Mouse (Mus musculus): ENCODE data around the gene Endod1. TPM values are rescaled to one million over a fixed set of nuclear protein-coding genes. Genes with fewer than 3 reads are reported as not detected.

Endod1 gene
- polyA plus RNA-seq, 1 experiment from 2014 or later, result 43.3 TPM

GRCm38 (mm10) chr9:14380386-14381285, 671 bp downstream of the Endod1 start:
- under 1% methylated on average over 74 of the region's 76 CpGs for WGBS (ENCODE audit: insufficient replicate concordance)
- peak overlapping the region; percentile 90 for H3K9ac ChIP-seq
- ATAC-seq (ENCODE audit: insufficient read depth), result peak; percentile 96
- peak overlapping the region; percentile 90 for H3K27ac ChIP-seq (replicated peaks)
- H3K4me1 ChIP-seq (replicated peaks), result peaks cover 70% of the 10 kb centered on the region
- no peaks in the 10 kb centered on the region for H3K9me3 ChIP-seq (replicated peaks)
- peaks cover 31% of the 10 kb centered on the region for H3K36me3 ChIP-seq (replicated peaks)
- H3K4me2 ChIP-seq, result peak overlapping the region; percentile 75
- no peaks in the 10 kb centered on the region for H3K27me3 ChIP-seq
- peak overlapping the region; percentile 80 for H3K4me3 ChIP-seq (replicated peaks)

GRCm38 (mm10) chr9:14379769-14380385, 1.4 kb downstream of the Endod1 start:
- Histone ChIP-seq H3K4me3 (replicated peaks) (peak overlapping the region; percentile 80), H3K4me2 (peak overlapping the region; percentile 75), H3K36me3 (replicated peaks) (peaks cover 36% of the 10 kb centered on the region), H3K4me1 (replicated peaks) (peaks cover 74% of the 10 kb centered on the region), H3K9ac (peak overlapping the region; percentile 90), H3K27me3 (no peaks in the 10 kb centered on the region), H3K9me3 (replicated peaks) (no peaks in the 10 kb centered on the region), H3K27ac (replicated peaks) (peak overlapping the region; percentile 90)
- no peak for ATAC-seq (ENCODE audit: insufficient read depth)
- WGBS (ENCODE audit: insufficient replicate concordance), result 25% methylated on average over 8 of the region's 8 CpGs

- Histone ChIP-seq H3K4me1 (replicated peaks) (peaks cover 80% of the 10 kb centered on the region), H3K36me3 (replicated peaks) (peaks cover 51% of the 10 kb centered on the region), H3K9me3 (replicated peaks) (no peaks in the 10 kb centered on the region), H3K4me2 (peak overlapping the region; percentile 75), H3K27ac (replicated peaks) (peak overlapping the region; percentile 90; the same call in 1 of the 2 replicates), H3K4me3 (replicated peaks) (peak overlapping the region; percentile 80), H3K9ac (peak overlapping the region; percentile 90; the same call in 1 of the 2 replicates), H3K27me3 (no peaks in the 10 kb centered on the region)
- 89% methylated on average over 2 of the region's 2 CpGs for WGBS (ENCODE audit: insufficient replicate concordance)
- no peak for ATAC-seq (ENCODE audit: insufficient read depth)
Observed at GRCm38 (mm10) chr9:14378151-14378550, 3.2 kb downstream of the Endod1 start.

- Histone ChIP-seq H3K36me3 (replicated peaks) (peaks cover 70% of the 10 kb centered on the region), H3K27me3 (no peaks in the 10 kb centered on the region), H3K4me1 (replicated peaks) (peaks cover 83% of the 10 kb centered on the region), H3K9ac (no peak overlapping the region), H3K9me3 (replicated peaks) (no peaks in the 10 kb centered on the region), H3K4me3 (replicated peaks) (no peak overlapping the region), H3K27ac (replicated peaks) (no peak overlapping the region), H3K4me2 (no peak overlapping the region)
- ATAC-seq (ENCODE audit: insufficient read depth), result no peak
- WGBS (ENCODE audit: insufficient replicate concordance), result 88% methylated on average over 4 of the region's 4 CpGs
Observed at GRCm38 (mm10) chr9:14376149-14376548, 5.2 kb downstream of the Endod1 start.

- Histone ChIP-seq H3K4me2 (no peak overlapping the region), H3K27ac (replicated peaks) (peak overlapping the region; percentile 97), H3K4me1 (replicated peaks) (peaks cover 94% of the 10 kb centered on the region), H3K36me3 (replicated peaks) (peaks cover 71% of the 10 kb centered on the region), H3K9me3 (replicated peaks) (peaks cover 7% of the 10 kb centered on the region), H3K4me3 (replicated peaks) (no peak overlapping the region), H3K27me3 (no peaks in the 10 kb centered on the region), H3K9ac (no peak overlapping the region)
- ATAC-seq (ENCODE audit: insufficient read depth), result no peak
Observed at GRCm38 (mm10) chr9:14372440-14372839, 8.9 kb downstream of the Endod1 start.

GRCm38 (mm10) chr9:14369271-14369670, 12.0 kb downstream of the Endod1 start:
- H3K4me1 ChIP-seq (replicated peaks), result peaks cover 94% of the 10 kb centered on the region

GRCm38 (mm10) chr9:14367850-14368249, 13.5 kb downstream of the Endod1 start:
- no peak overlapping the region for H3K9ac ChIP-seq
- H3K27ac ChIP-seq (replicated peaks), result peak overlapping the region; percentile 97
- peak; percentile 6; the same call in 1 of the 2 replicates for ATAC-seq (ENCODE audit: insufficient read depth)
- WGBS (ENCODE audit: insufficient replicate concordance), result 54% methylated on average over 4 of the region's 4 CpGs
- H3K4me1 ChIP-seq (replicated peaks), result peaks cover 95% of the 10 kb centered on the region
- no peak overlapping the region for H3K4me3 ChIP-seq (replicated peaks)
- H3K9me3 ChIP-seq (replicated peaks), result peaks cover 7% of the 10 kb centered on the region
- H3K4me2 ChIP-seq, result peak overlapping the region; percentile 14
- H3K27me3 ChIP-seq, result no peaks in the 10 kb centered on the region
- peaks cover 54% of the 10 kb centered on the region for H3K36me3 ChIP-seq (replicated peaks)

More at GRCm38 (mm10) chr9:14369271-14369670, 12.0 kb downstream of the Endod1 start:
- Histone ChIP-seq H3K4me3 (replicated peaks) (peak overlapping the region; percentile 27), H3K36me3 (replicated peaks) (peaks cover 59% of the 10 kb centered on the region), H3K27ac (replicated peaks) (peak overlapping the region; percentile 97), H3K4me2 (peak overlapping the region; percentile 62), H3K9ac (peak overlapping the region; percentile 47; the same call in 1 of the 2 replicates), H3K27me3 (no peaks in the 10 kb centered on the region), H3K9me3 (replicated peaks) (peaks cover 7% of the 10 kb centered on the region)
- peak; percentile 96 for ATAC-seq (ENCODE audit: insufficient read depth)

- H3K36me3 ChIP-seq (replicated peaks), result peaks cover 51% of the 10 kb centered on the region
- H3K4me2 ChIP-seq, result peak overlapping the region; percentile 21; the same call in 1 of the 2 replicates
- H3K4me3 ChIP-seq (replicated peaks), result no peak overlapping the region
- H3K27ac ChIP-seq (replicated peaks), result peak overlapping the region; percentile 72
- no peaks in the 10 kb centered on the region for H3K27me3 ChIP-seq
- peaks cover 7% of the 10 kb centered on the region for H3K9me3 ChIP-seq (replicated peaks)
- ATAC-seq (ENCODE audit: insufficient read depth), result no peak
- peaks cover 82% of the 10 kb centered on the region for H3K4me1 ChIP-seq (replicated peaks)
- peak overlapping the region; percentile 12 for H3K9ac ChIP-seq
- WGBS (ENCODE audit: insufficient replicate concordance), result 52% methylated on average over 4 of the region's 4 CpGs
Observed at GRCm38 (mm10) chr9:14365481-14366125, 15.7 kb downstream of the Endod1 start.

- Histone ChIP-seq H3K9me3 (replicated peaks) (peaks cover 7% of the 10 kb centered on the region), H3K4me1 (replicated peaks) (peaks cover 74% of the 10 kb centered on the region), H3K4me3 (replicated peaks) (no peak overlapping the region), H3K36me3 (replicated peaks) (peaks cover 53% of the 10 kb centered on the region), H3K9ac (0 out of 2 replicates have a peak overlapping the region, but pooled peaks have one; percentile 1), H3K27ac (replicated peaks) (peak overlapping the region; percentile 72), H3K27me3 (no peaks in the 10 kb centered on the region), H3K4me2 (peak overlapping the region; percentile 21)
- 65% methylated on average over 9 of the region's 9 CpGs for whole genome bisulfite sequencing (ENCODE audit: insufficient replicate concordance)
- ATAC-seq (ENCODE audit: insufficient read depth), result no peak
Observed at GRCm38 (mm10) chr9:14364719-14365118, 16.6 kb downstream of the Endod1 start.

- no peak overlapping the region for H3K4me3 ChIP-seq (replicated peaks)
- H3K9me3 ChIP-seq (replicated peaks), result peaks cover under 1% of the 10 kb centered on the region
- H3K27me3 ChIP-seq, result no peaks in the 10 kb centered on the region
- ATAC-seq (ENCODE audit: insufficient read depth), result peak; percentile 47; the same call in 1 of the 2 replicates
- peaks cover 51% of the 10 kb centered on the region for H3K36me3 ChIP-seq (replicated peaks)
- peaks cover 64% of the 10 kb centered on the region for H3K4me1 ChIP-seq (replicated peaks)
- peak overlapping the region; percentile 72 for H3K27ac ChIP-seq (replicated peaks)
- no peak overlapping the region for H3K4me2 ChIP-seq
- WGBS (ENCODE audit: insufficient replicate concordance), result 63% methylated on average over 6 of the region's 6 CpGs
- H3K9ac ChIP-seq, result no peak overlapping the region
Observed at GRCm38 (mm10) chr9:14363540-14363939, 17.8 kb downstream of the Endod1 start.
